Mouse (Mus musculus): ENCODE data around the gene Tef.

The Tef gene

GRCm38 (mm10) chr15:81798421-81798820, 3.8 kb upstream of the Tef start:
- DNase-seq (ENCODE audit: low spot score in 2 of 2) = no peak

GRCm38 (mm10) chr15:81800391-81800790, 1.8 kb upstream of the Tef start:
- DNase-seq (ENCODE audit: low spot score in 2 of 2) = no peak

GRCm38 (mm10) chr15:81802941-81803351, 725 bp downstream of the Tef start:
- DNase-seq (ENCODE audit: low spot score in 2 of 2) = no peak

GRCm38 (mm10) chr15:81803425-81803951, 1.3 kb downstream of the Tef start:
- DNase-seq (ENCODE audit: low spot score in 2 of 2) = no peak

GRCm38 (mm10) chr15:81804172-81804571, 2.0 kb downstream of the Tef start:
- no peak for DNase-seq (ENCODE audit: low spot score in 2 of 2)

GRCm38 (mm10) chr15:81804883-81805282, 2.7 kb downstream of the Tef start:
- no peak for DNase-seq (ENCODE audit: low spot score in 2 of 2)

GRCm38 (mm10) chr15:81805624-81806023, 3.4 kb downstream of the Tef start:
- DNase-seq (ENCODE audit: low spot score in 2 of 2) = no peak

- DNase-seq (ENCODE audit: low spot score in 2 of 2) = no peak
These were observed 4.6 kb downstream of the Tef start for GRCm38 (mm10) chr15:81806621-81807404.

- no peak for DNase-seq (ENCODE audit: low spot score in 2 of 2)
These were observed 6.6 kb downstream of the Tef start for GRCm38 (mm10) chr15:81808799-81809198.

GRCm38 (mm10) chr15:81809550-81809949, 7.3 kb downstream of the Tef start:
- DNase-seq (ENCODE audit: low spot score in 2 of 2) = no peak

GRCm38 (mm10) chr15:81810150-81810549, 7.9 kb downstream of the Tef start:
- DNase-seq (ENCODE audit: low spot score in 2 of 2) = peak; percentile 55 to 66

- DNase-seq (ENCODE audit: low spot score in 2 of 2) = peak; percentile 95 to 96
These were observed 8.7 kb downstream of the Tef start for GRCm38 (mm10) chr15:81810671-81811598.

- DNase-seq (ENCODE audit: low spot score in 2 of 2) = no peak
These were observed 9.4 kb downstream of the Tef start for GRCm38 (mm10) chr15:81811599-81811996.

- DNase-seq (ENCODE audit: low spot score in 2 of 2) = no peak
These were observed 10.1 kb downstream of the Tef start for GRCm38 (mm10) chr15:81812287-81812686.

- no peak for DNase-seq (ENCODE audit: low spot score in 2 of 2)
These were observed 10.7 kb downstream of the Tef start for GRCm38 (mm10) chr15:81812696-81813631.

GRCm38 (mm10) chr15:81813986-81814705, 11.9 kb downstream of the Tef start:
- DNase-seq (ENCODE audit: low spot score in 2 of 2) = no peak

GRCm38 (mm10) chr15:81814716-81815370, 12.6 kb downstream of the Tef start:
- no peak for DNase-seq (ENCODE audit: low spot score in 2 of 2)

GRCm38 (mm10) chr15:81818404-81818803, 16.2 kb downstream of the Tef start:
- DNase-seq (ENCODE audit: low spot score in 2 of 2) = no peak

- no peak for DNase-seq (ENCODE audit: low spot score in 2 of 2)
These were observed 20.4 kb downstream of the Tef start for GRCm38 (mm10) chr15:81822631-81823030.

- DNase-seq (ENCODE audit: low spot score in 2 of 2) = no peak
These were observed 22.6 kb downstream of the Tef start for GRCm38 (mm10) chr15:81824832-81825231.
